Mouse (Mus musculus) c-Kit-positive CD71-negative TER-119-negative erythroid progenitor cells, embryonic 14.5 days (primary cell): ENCODE data around the gene Trim63.
"Not testable (repeated sequence)": the region's sequence is repeated elsewhere in the genome, so short reads cannot be mapped to it uniquely, and the experiment has no call there.

Experiments
- DNase-seq: peaks from one replicate; pipeline ENCODE4 v3.0.0-alpha.2; 2013; ENCODE audit warnings: low read depth

The Trim63 gene

DNA sequence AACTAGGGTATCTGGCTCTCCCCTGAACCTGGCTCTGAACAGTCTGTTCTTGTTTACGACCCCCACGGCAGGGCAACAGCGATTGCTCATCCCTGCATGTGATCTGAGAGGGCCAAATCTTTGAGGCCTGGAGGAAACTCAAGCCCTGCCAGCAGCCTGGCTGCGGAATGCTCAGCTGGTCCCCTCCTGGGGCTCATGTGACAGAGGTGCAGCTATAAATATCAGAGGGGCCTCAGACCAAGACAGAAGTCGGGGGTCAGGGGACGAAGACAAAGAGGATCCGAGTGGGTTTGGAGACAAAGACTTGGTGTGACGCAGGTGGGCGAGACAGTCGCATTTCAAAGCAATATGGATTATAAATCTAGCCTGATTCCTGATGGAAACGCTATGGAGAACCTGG, at the start of gene Trim63:
Gene Trim63 (plus strand): TSS at position 245 of the 400 bp plus-strand sequence.
- DNase-seq: no peak

DNA sequence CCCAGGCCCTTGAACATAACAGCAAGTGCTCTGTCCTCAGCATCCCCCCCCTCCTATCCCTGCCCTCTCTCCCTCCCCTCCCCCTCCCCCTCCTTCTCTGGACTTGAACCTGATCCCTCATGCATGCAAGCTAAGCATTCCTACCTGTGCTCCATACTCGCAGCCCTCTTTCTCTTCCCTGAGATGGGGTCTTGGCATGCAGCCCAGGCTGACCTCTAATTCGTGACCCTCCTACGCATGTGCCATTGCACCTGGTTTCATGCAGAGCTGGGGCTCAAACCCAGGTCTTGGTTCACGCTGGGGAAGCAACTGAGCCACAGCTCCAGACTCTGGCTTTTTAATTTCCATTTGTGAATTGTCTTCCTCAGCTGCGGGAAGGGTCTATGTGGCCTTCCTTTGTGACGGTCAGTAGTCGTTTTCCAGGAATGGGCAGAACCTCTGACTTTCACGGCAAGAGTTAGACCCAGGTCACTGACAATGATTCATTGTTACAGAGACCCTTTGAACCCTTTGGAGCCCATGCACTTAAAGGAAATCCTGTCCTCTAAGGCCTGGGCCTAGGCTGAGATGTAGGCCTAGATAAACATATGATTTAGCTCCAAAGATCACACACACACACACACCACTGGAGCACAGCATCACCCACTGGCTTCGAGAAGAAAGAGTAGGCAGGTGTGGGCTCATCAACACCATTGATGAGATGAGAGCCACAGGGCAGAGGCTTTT, 48.9 kb upstream of the Trim63 start:
- DNase-seq: no peak

DNA sequence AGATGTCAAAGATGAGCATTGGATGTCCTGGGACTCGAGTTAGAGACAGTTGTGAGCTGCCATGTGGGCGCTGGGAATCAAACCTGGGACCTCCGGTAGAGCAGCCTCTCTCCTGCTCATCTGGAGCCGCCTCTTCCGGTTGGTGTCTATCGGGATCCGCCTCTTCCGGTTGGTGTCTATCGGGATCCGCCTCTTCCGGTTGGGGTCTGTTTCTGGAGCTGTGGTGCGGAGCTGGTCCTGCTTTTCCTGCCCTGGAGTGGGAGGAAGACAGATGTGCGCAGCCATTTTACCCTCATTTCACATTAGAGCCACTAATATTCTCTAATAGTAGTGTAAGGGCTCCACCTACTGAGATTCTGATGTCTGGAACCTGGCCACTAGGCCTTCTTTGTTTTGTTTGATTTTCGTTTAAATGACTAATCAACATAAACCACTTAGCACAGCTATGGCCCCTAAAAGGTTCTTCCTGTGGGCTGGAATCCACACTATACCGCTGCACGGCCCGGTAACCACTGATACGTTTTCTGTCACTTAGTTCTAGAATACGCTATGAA, 46.7 kb upstream of the Trim63 start:
- DNase-seq: no peak

DNA sequence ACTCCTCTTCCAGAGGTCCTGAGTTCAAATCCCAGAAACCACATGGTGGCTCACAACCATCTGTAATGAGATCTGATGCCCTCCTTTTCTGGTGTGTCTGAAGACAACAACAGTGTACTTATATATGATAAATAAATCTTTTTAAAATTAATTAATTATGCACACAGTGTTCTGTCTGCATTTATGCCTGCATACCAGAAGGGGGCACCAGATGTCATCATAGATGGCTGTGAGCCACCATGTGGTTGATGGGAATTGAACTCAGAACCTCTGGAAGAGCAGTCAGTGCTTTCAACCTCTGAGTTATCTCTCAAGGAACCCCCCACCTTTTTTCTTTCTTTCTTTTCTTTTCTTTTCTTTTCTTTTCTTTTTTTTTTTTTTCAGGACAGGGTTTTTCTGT, 45.3 kb upstream of the Trim63 start:
- not testable (repeated sequence) for DNase-seq

DNA sequence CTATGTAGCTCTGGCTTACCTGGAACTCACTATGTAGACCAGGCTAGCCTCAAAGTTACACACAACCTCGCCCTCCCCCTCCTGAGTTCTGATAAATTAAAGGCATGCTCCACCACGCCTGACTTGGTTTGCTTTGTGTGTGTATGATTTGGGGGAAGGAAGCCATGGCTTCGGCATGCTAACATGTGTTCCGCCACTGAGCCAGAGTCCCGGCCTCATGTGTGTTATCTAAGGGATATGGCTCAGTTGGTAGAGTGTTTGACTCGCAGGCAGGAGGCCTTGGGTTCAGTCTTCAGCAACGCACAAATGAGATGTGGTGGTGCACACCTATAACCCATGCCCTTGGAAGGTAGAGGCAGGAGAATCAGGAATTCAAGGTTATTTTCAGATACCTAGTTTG, 42.9 kb upstream of the Trim63 start:
- DNase-seq: no peak

DNA sequence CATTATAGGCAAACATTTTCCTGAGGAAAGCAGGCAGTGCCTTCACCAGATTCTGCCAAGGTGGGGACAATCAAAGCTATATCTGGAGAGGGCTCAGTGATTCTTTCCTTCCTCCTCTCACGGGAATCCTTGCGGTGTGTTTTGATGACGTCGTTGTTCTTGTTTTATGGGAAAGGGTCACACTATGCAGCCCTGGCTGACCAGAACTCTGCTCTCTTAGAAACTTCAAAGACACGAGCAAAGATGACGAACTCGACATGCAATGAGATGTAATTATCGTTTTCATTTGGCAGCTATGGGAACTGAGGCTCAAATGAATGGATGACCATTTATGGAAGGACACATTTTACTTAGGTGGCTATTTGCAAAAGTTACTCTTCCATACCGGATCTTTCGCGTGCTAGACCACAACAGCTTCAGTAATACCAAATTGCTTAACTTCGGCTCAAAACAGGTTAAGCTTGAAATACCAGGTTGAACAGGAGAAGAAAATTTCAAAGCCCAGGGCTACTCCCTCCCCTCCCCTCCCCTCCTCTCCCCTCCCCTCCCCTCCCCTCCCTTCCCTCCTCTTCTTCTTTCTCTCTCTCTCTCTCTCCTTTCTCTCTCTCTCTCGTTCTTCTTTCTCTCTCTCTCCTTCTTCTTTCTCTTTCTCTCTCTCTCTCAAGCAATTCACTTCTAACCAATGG, 42.0 kb upstream of the Trim63 start:
- no peak for DNase-seq

DNA sequence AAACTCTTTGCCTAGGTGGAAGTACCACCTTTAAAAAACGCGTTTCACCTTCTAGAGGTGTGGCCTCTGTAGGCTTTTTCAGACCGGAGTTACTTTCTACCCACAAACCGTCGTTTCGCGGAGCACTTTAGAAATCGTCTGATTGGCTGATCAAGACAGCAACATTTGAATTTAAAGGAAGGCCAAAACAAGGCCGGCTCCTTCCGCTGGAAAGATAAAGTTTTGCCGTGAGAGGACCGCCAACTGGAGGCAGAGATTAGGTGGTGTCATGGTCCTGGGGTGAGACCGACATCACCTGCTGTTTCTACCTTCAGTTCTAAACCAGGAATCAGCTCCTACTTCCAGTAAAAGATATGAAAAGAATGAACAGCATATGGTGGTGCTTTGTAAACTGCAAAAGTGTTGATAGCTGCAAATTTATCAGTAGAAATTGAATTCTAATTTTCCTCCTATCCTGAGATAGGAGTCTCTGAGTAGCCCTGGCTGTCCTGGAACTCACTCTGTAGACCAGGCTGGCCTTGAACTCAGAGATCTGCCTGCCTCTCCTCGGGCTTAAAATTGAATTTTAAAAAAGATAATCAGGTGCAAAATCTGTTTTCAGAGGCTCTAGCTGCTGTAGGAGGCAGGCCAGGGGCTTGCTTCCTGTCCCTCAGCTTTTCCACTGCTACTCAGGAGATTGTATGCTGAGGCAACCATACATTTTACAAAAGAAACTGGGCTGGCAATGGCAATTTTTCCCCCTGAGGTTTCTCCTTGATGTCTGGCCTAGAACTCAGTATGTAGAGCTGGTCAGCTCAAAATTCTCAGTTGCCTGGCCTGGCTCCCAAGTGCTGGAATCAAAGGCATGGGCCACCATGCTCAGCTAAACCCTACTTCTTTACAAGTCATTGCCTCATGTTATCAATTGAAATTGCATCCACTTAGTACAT, 41.2 kb upstream of the Trim63 start:
- DNase-seq: peak; percentile 54

DNA sequence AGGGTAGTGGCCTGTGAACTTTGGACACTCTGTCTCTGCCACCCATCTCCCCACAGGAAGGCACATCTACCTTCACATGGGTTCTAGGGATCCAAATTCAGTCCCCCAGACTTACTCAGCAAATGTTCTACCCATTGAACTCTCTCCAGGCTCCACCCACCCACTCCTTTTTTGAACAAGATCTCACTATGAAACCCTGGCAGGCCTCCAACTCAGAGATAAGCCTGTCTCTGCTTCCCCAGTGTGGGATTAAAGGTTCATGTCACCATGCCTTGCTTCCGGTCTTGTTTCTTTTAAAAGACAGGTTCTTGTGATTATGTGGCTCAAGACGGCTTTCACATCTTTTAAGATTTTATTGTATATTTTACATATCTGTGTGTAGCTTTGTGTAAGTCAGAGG, 30.0 kb upstream of the Trim63 start:
- DNase-seq: no peak

DNA sequence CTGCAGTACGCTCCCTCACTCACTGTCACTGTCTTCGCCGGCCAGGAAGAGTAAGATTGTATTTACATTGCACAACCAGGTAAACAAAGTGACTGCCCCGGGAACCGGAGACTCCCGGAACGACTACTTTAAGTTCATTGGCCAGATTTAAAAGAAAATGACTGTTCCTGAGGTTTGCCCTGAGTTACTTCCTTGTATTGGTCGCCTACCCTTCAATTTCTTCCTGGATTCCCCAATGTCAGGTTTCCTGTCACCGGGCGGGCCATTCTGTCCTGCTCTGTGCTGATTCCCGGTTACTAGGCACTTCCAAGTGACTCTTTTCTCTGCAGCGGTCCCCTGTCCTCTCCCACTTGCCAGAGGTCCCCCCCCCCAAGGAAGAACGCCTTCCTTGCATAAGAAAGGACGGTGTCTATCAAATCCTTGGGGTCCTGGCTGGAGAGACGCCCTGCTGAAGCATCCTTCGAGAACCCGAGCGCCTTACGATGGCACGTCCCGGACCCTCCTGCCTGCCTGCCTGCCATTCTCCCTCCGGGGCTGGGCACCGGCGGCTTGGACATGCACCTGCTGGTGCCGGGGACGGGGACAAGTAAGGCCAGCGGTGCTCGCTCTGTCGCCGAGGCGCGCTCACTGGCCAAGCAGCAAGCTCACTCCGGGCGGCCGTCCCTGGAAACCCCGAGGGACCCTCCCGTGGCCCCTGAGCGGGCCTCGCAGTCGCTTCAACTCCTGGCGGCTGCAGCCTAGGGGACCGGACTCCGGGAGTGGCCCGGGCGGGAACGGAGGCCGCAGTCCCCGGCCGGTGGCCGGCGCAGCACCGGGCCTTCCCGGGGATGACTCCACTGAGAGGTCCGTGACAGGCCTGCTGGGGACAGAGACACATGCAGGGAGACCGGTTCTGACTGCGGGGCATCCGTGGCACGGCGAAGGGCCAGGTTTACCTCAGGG, 28.4 kb upstream of the Trim63 start:
- no peak for DNase-seq

DNA sequence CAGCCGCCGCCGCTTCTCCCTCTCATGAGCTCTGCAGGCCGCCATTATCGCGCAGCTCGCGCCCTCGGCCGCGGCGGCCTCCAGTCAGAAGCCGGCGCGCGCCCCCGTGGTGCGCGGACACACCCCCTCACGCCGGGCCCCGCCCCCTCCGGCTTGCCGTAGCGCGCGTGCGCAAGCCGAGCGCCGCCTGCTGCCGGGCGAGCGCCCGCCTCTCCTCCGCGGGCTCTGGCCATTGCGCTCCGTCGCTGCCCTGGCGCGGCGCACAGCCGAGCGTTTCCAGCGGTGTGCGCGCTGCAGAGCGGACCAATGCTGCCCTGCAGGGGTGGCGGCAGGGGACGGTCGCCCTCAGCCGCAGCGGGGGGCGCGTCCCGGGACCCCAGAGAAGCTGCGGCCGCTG, 27.8 kb upstream of the Trim63 start:
- peak; percentile 78 for DNase-seq

DNA sequence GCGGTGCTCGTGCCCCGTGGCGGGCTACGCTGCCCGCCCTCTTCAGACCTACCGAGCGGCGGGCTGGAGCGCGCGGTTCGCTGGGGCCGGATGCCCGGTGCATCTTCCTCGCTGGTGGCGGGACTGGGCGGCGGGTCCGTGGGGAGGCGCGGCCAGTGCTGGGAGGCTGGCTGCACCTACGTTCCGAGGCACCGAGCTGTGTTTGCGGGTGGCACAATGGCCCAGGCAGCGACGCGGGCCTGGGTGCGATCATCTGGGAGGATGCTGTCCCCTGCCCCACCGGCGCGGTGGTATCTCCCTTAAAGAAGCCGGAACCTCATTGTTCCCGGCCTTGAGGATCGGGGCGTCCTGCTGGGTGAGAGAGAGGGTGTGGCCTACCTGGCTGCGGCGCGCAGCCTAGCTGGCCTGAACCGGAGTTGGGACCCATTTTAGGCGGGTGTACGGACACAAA, 27.3 kb upstream of the Trim63 start, which contains the start of gene Pdik1l:
Gene Pdik1l (minus strand): TSS at position 321 of the 451 bp plus-strand sequence.
- DNase-seq: peak; percentile 74

DNA sequence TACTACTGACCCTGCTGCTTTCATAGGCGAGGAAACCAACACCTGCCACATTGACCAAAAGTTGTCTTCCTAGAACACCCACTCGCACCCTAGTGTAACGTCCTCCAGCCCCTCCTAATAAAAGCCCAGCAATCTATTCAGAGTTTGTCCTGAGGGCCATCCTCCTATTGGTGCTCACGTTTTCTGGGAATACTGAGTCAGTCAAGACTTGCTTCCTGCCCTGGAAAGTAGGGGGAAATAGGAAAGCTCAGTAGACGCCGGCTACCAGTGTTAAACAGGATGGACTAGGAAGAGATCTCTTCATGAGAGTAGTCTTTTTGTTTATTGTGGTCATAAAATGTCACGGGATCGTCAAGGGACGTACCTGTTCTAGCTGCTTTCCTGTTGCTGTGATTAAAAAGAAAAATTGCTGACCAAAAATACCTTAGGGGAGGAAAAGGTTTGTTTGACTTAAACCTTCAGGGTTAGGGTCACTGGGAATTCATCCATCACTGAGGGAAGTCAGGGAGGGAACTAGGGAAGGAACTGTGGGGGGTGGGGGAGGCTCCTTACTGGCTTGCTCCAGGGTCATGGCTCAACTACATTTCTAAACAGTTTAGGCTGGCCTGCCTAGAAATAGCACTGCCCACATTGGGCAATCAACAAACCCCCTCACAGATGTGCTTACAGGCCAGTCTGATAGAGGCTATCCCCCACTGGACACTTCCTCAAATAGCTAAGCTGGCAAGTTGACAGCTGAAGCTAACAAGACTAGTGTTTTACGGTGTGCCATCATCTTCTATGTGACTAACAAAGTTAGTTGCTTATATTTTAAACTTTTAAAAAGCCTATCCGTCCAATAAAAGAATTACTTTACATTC, 26.3 kb upstream of the Trim63 start:
- DNase-seq: no peak

DNA sequence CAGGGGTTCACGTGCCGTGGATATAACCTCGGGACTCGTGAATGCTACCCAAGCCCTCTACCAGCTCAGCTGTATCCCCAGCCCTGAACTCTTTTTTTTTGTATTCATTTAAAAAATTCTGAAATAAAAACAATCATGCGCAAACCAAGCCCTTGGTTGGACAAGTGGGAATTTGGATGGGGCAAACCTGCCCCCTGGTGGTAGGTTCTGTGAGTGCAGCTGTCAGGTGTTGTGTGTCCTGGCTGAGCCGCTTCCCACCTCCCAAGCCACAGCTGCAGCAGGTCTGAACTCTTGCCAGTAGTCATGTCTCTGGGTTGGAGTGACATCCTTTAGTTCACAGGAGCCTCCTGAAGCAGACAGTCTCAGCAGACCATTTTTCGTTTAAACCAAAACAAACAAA, 22.9 kb upstream of the Trim63 start:
- DNase-seq: peak; percentile 72

DNA sequence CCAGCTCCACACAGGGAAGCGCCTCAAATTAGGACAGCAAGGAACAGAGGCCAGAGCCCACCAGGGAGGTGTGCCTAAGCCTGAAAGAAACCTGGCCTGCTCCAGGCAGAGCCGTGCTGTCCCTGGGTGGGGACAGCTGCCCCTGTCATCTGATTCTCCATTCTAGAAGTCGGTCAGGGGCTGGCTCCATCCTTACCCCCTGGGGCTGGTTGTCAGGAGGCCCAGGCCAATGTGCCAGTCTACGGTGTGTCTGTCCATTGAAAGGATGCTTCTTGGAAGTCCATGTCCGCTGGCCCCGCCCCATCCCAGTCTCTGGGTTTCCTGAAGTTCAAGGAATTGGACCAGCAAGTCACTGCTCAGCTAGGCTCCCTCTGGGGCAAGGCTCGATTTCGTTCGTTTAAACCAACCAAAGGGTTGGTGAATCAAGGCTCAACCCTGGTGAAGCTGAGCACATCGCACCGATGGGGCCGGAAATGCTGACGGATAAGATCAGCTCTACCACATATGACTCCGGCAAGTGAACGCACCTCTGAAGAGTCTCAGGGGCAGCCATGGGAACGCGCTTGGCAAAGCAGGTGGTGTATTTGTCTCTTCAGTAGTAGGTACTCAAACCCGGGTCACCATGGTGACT, 21.7 kb upstream of the Trim63 start:
- no peak for DNase-seq

DNA sequence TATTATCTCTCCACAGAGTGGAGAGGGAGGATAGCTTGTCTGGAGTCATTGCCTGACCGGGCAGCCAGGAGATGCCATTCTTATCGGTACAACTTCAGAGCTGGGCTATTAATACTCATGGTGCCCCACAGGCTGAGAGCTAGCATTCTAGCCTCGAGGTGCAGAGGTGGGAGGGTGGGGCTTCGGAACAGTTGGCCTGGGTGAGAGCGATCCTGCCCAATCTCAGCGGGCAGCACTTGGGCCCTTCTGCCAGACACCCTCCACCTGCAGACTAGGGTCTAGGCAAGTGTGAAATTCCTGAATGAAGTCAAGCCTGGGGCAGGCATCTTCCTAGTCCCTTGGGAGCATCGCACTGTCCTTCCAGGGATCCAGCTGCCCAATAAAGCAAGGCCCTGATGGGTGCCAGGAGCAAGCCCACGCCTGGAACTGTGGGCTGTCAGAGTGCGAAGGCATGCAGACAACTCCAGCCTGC, 21.2 kb upstream of the Trim63 start:
- DNase-seq: no peak

DNA sequence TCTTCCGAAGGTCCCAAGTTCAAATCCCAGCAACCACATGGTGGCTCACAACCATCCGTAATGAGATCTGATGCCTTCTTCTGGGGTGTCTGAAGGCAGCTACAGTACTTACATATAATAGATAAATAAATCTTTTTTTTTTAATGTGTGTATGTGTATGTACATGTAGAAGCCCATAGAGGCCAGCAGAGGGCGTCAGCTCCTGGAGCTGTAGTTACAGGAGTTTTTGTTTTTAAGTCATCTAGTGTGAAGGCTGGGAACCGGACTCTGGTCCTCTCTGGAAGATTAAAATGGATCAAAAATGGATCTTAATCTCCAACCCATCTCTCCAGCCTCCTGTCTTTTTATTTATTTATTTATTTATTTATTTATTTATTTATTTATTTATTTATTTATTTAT, 18.8 kb upstream of the Trim63 start:
- not testable (repeated sequence) for DNase-seq

DNA sequence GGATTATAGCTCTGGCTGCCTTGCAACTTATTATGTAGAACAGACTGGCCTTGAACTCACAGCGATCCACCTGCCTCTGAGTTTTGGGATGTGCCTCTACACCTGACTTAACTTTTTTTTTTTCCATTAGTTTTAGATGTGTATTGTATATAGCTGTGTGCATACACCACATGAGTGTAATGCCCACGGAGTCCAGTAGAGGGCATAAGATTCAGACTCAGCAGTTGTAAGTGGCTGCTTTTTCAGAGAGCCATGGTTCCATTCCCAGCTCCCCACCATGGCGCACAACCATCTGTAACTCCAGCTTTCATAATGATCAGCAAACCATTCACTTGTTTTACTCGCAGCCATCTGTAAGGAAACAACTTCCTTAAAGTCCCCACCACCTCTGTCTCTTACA, 18.4 kb upstream of the Trim63 start:
- no peak for DNase-seq

DNA sequence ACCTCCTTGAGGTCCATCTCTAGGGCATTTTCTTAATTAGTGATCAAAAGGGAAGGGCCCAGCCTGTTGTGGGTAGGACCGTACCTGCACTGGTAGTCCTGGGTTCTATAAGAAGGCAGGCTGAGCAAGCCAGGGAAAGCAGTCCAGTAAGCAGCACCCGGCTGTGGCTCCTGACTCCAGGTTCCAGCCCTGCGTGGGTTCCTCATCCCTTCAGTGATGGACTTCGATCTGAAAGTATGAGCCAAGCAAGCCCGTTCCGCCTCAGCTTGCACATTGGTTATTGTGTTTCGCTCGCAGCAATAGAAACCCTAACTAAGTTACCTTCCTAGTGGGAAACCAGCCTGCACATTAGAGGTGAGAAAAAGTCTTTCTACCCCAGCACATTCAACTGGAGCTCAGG, 17.6 kb upstream of the Trim63 start:
- no peak for DNase-seq
